Mouse (Mus musculus) naive thymus-derived CD4-positive, alpha-beta T cell, adult 2 months (primary cell): ENCODE measurements at regions not wholly inside any gene's neighbourhood (a gene's known extent, or its start where the extent isn't known, plus 50 kb on each side); places are given as distances from the start of the nearest gene placed in this dataset.

Experiments
- DNase-seq: peaks from one replicate; pipeline ENCODE4 v3.0.0-alpha.2; 2011; ENCODE audit warnings: low read depth

DNA sequence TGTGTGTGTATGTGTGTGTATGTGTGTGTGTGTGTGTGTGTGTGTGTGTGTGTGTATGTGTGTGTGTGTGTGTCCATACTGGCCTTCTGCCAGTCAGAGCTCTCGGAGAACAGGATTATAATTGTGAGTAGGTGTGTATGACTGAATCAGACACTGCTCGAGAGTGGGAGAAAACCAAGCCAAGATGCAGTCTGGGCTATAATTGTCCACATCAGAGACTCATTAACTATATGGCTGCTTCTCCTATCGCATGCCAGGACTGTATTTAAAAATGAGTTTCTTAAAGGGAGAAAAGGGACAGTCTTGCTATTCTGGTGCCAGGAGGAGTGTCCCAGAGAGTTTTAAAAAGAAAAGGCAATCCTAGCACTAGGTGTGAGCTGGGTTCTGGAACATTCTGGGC is 58.7 kb upstream of the Adpgk start:
- no peak for DNase-seq

DNA sequence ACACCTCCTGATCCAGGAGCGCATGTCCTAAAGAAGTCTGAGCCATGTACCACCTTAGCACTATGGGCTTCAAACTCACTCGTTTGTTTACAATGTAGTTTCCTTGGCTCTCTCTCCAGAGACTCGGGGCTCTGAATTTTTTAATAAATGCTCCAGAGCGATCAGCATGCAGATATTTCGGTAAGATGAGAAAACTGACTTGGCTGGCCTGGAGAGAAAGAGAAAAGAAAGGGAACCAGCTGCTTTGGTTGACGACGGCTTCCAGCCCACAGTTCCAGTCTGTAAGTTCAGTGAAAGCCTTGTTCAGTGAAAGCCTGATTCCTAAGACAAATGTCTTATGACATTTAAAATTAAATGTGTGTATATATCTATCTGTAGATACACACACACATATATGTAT is 59.4 kb upstream of the Adpgk start:
- no peak for DNase-seq

DNA sequence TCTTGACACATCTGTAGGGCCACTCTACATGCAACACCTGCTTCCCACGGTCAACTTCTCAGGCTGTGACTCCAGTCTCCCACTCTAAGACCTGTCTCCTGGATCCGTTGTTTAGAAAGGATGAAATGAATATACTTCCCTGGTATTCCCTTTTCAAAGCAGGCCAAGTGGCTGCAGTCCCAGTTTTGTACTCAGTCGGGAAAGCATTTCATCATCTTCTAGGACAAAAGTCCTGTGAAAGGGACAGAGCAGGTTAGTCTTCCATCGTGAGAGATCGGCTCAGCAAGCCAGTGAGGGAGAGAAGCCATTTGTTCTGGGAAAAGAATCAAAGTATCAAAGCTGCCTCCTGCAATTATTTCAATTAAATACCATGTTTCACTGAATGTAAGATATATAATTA is 60.2 kb upstream of the Adpgk start:
- no peak for DNase-seq

DNA sequence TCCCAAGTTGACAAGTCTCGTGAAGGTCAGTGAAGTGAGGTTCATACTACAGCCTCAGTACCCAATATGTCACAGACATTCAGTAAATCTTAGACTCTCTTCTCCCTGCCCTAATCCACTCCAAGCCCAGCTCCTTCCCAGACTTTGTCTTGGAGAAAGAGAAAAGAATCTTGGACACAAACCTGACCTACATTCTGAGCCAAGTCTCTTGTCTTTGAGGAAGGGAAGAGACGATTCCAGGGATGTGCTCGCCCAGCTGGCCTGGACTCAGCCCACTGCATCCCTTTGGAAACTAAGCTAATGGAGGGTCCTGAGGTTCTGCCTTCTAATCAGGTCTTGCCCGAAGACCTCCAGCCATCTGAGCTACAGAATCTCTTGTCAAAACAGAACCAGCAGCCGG is 61.2 kb upstream of the Adpgk start:
- no peak for DNase-seq

DNA sequence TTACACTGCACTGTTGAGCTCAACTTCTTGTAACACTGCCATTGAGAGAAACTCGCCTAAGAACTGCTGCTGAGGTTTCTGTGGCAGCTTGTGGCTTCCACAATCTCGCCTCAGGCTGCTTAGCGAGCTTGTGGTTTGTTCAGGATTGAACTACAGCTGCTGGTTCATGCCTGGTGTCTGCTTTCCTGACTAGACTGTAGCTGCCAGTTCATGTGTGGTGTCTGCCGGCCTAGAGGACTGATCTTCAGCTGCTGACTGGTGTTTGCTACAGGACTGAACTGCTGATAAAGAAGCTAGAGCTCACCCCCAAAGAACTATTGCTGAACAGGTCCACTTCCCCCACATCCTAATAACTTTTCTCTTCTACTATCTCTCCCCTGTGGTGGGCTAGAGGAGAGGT is 63.4 kb upstream of the Adpgk start:
- DNase-seq: no peak

DNA sequence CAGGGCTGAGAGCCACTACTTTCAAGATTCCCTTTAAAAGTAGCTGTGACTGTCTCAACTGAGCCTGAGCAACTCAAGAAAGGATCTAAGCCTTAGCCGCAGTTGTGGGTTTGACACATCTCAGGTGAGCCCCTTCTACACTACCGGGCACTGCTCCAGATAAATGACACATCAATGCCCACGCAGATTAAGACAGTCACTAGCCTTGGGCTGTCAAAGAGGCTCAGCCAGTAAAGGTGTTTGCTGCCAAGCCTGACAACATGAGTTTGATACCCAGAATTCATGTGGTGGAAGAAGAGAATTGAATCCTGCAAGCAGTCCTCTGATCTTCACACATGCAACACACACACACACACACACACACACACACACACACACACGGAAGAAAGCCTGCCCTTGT is 65.0 kb upstream of the Adpgk start:
- DNase-seq: no peak

DNA sequence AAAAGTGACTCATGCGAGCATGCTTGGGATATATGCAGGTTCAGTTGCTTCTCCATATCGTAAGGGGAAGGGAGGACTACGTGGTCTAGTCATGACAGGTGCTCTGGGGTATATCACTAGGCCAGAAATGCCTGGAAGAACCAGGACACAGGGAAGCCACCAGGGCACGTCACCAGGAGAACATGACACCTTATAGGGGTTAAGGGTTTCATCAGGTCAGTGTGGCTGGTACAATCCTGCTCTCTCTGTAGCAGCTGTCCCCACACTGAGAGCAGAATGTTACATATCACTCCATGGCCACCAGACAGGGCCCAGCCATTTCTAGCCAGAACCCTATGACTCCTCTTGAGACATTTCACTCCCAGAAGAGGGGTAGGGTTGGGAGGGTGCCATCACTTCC is 72.1 kb upstream of the Adpgk start:
- DNase-seq: no peak

DNA sequence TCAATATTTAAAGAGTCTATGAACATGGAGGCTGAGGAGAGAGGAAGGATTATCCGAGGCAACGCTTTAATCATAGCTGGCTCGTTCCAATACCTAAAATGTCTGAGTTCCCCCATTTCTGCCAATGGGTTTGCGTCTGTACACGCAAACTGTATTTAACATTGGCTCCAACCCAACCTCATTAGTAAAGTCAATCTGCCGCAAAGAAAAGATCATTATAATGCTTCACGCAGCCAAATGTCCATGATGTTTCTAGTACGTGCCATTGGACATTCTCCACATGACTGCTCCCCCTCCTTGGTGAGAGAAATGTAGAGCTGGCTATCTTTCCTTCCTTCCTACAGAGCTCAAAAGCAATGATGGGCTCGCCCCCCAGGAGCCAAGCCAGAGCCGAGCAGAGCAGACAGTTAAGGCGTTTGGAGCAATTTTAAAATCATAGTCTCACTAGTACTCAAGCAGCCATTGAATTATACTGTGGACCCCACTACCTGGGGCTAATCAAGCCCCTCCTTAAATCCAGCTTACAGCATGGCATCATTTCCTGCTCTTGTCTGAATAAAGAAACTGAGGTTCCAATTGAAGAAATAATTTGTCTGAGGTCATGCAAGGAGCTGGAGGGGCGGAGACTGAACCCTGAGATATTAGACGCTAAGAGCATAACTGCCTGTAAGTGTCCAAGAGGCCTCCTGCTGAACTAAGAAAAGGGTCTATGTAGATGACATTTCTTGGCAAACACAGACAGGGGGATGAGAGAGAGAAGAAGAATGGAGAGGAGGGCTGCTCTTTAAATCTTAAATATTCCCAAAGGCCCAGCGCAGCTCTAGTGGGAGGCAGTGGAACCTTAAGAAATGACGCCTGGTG is 88.5 kb upstream of the Adpgk start:
- DNase-seq: no peak

DNA sequence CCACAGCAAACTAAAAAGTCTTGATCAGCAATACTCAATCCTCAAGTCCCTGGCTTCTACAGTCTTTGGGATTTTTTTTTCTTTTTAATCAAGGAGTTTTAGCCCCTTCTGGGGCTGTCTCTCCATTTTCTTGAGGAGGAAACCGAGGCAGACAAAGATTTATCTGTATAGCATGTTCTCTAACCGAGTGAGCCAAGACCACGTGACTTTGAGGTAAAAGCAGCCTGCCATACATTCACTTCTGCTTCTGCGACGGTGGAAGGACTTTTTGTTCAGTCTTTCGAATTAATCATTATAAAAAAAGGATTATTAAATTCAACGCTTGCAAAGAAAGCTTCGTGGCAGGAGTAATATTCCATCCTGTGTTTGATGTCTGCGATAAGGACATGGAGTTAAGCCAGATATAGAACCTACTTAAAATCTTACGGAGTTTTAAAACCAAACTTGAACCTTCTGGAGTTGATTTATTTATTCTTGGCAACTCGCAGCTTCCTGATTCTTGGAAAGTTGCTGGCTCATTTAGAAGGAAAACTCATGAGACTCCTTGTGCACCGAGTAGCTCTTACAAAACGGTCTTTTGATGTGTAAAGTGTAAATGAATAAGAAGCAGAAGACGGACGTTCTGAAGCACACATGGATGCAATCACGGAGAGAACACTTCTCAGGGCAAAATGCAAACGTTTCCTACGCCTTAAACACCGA is 91.7 kb upstream of the Adpgk start:
- DNase-seq: peak; percentile 17

DNA sequence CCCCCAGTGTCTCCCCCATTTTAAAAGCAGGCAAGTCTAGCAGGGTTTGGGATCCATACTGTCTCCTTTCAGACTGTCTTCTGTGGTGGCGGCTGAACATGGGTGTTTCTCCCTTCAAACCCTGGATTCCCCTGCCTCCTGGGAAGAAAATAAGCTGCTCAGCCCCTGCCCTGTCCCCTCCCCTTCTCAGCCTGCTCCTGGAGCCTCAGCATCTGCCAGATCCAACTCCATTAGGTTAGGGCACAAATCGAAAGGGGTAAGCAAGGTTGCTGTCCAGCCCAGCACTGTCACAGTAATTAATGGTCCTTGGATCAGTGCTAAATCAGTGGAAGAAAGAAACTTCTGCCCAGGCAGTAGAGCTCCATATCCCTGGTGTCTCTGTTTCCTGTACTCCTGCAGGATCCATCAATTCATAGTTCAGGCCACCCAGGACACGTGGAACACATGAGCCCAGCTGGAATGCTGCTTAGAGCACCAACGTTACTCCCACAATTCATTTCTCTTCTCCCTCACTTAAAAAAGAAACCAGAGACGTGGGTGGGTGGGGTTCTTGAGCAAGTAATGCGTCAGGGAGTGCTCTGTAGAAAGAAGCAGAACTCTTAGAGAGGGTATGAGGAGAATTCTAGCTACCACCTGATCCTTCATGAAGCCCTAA is 93.0 kb upstream of the Adpgk start:
- DNase-seq: no peak

DNA sequence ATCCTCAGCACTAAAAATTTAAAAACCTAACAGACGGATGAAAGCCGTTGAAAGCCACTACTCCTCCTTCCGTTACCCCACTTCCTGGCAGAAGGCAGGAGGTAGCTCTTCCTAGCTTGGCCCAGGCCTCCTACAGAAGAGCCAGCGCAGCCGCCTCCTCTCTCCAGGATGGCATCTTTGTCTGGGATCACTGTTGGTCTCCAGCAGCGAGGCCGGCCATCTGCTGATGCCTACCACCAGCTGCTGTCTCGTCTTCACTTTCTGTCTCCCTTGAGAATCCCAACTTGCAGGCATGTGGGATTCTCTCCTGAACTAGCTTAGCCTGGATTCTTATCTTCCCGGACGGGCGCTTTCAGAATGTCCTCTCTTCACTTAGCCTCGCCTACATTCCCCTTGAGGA is 93.9 kb upstream of the Adpgk start:
- DNase-seq: no peak

DNA sequence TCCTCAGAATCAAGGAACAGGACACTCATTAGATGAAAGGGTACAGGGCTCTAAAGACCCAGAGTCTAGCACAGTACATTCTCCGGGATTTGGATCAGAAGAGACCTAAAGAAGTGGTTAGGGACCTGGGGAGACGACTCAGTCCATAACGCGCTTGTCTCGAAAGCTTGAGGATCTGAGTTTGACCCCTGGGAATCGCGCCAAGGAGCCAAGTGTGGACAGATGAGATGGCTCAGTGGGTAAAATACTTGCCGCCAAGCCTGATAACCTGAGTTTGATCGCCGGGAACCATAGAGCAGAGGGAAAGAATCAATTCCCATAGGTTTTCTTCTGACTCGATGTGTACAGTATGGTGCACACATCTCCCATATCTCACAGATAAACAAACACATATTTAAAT is 97.4 kb upstream of the Adpgk start:
- no peak for DNase-seq

DNA sequence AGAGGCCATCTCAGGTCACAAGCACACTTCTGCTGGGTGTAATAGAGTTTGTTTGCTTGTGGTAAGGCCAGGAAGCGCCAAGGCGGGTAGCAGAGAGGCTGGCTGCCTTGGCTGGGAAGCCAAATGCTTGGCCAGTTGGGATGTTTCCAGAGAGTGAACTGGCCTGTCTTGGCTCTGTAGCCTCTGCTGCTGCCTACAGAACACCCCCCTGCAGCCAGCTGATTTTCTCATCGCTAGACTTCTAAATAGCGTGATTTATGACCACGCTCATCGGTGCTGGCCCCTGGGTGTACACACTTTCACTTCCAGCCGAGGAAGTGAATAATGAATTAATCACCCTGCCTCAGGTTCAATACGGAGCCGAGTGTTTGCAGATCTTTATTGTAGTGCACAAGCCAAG is 102.2 kb upstream of the Adpgk start:
- no peak for DNase-seq

DNA sequence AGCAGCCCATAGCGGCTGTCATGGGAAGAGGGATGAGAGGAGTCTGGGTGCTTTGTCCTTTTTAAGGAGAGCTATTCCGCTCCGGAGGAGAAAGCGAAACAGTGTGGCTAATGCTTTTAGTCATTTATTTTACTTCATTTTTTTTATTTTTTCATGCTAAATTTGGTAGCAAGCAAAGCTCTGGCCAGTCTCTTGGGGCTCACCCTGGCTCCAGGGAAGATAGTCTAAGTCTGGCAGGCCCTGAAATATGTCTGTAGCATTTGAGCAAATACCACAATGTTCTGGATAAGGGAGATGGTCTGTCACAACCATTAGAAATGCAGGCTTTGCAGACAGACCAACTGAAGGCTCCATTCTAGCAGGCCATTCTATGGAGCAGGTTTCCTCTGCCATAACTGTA is 102.9 kb upstream of the Adpgk start:
- no peak for DNase-seq

DNA sequence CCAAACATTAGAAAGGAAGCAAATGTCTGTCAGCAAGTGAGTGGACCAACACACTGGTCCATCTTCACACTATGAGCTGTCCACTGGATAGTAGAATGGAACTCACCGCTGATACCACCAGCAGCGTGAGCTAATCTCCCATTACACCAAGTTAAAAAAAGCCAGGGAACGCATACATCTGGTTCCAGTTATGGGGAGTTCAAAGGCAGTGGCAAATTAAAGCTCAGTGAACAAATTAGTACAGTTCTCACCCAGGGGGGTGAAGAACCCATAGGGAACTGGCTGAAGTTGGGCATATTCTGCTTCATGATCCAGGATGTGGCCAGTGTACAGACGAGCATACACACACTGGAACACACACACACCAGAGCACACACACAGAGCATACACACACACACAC is 105.0 kb upstream of the Adpgk start:
- DNase-seq: no peak

DNA sequence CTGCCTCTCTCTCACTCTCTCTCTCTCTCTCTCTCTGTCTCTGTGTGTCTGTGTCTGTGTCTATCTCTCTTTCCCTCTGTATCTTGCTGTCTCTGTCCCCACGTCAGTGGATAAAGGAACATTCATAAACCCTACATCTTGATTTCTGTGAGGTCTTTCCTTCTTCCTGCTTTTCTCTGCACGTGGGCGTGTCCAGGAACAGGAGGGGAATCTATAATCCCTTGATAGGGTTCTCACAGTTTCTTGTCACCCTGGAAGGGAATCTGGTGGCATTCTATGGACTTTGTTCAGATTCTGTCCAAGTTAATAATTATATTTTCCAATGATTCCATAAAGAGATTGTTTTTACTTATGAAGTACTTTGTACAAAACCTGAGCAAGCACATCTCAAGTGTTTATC is 107.3 kb upstream of the Adpgk start:
- DNase-seq: no peak

DNA sequence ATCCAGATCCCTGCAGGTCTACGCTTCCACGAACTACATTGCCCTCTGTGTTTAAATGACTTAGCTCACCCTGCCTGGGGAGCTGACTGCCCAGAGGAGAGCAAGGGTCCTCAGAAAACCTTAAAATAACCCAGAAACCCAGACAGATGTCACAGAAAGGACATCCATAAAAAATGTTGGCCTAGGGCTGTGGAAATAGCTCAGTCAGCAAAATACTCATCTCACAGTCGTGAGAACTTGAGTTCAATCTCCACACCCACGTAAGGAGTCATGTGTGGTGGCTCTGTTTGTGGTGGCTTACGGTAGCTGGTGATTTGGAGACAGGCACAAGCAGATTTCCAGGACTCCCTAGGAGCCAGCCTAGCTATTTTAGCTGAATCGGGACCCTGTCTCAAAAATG is 108.5 kb upstream of the Adpgk start:
- DNase-seq: no peak

DNA sequence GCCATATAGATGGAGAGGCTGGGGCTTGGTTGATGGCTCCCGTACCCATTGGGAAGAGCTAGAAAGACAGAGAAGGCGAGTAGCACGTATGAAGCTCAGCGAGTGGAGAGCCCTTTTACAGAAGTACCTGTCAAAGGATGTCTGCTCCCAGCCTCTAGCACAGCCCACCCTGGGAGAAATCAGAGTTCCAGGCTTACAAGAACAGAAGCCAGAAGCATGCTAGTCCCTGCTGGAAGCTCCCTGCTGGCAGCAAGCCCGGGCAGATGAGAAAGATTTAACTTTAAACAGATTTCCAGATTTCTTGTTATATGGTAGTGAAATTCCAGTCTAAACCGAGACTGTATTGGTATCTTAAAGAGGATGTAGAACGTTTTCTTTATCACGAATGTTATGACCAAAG is 108.9 kb upstream of the Adpgk start:
- DNase-seq: no peak

DNA sequence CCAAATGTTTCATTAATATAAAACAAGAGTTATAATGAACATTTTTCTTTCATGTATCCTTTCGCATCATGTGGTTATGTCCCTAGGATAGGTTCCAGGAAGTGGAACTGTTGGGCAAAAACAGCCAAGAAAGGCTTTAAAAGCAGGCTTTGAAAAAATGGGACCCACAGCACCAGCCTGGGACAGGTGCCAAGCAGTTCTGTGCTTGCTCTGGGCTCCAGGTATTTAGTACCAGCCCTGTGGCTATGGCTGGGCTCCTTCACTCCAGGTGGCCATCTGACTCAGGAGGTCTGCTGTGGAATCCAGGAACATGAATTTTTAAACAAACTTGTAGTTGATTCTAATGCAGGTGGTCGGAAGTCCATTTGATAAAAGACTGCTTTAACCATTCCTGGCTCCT is 119.8 kb upstream of the Adpgk start:
- DNase-seq: no peak

DNA sequence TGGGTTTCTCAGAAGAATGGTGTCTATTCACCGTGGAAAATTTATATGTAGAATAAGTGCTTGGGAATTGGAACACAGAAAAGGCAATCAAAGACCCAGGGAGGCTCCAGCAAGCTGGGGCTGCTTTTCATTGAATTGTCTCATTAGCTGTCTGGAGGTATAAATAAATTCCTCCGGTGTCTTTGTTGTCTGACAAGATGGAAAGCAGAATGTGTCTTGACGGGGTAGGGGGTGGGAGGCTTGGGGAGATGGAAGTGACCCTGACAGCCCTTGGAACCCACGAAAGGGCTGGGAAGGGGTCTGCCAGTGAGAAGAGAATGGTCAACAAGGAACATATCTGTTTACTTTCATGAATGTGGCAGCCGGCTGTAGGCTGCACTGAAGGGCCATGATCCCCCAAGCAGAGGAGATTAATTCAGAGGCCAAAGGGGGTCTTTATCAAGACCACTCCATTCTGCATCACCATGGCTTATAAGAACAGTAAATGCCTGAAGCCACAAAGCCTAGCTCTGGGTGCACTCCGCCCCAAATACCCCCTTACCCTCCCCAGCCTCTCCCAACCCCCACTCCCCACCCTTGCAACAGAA is 127.2 kb upstream of the Neo1 start:
- no peak for DNase-seq

DNA sequence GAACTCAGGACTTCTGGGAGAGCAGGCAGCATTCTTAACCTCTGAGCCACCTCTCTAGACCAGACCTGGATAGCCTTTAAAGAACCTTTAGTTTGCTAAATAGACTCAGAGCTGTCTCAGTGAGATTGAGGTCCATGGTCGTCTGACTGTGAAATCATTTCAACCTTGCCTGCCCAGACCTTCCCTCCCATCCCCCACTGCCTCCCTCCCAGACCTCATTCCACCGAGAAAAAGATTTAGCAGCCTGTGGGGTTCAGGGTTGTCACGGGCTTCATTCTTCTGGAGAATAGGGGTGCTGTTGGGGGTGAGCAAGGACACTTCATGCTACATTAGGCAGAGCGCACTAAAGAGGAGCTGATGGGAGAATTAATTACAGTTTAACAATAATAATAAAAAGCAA is 126.7 kb upstream of the Neo1 start:
- no peak for DNase-seq

DNA sequence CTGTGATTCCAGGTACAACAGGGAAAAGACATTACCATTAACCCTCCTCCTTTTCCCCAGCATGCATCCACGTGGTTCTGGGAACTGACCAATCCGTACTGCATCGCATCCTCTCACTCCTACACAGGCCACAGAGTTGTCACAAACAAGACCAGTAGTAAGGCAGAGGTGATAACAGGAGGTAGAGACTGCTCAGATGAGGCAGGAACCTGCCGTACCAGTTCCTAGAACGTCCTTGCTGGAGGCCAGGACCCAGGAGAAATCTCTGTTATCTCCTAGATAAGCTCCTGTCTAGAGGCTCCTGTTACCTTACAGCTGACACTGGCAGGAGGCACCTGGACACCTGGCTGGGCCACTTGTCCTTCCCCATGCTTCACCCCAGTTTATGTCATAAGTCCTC is 121.4 kb upstream of the Neo1 start:
- no peak for DNase-seq

DNA sequence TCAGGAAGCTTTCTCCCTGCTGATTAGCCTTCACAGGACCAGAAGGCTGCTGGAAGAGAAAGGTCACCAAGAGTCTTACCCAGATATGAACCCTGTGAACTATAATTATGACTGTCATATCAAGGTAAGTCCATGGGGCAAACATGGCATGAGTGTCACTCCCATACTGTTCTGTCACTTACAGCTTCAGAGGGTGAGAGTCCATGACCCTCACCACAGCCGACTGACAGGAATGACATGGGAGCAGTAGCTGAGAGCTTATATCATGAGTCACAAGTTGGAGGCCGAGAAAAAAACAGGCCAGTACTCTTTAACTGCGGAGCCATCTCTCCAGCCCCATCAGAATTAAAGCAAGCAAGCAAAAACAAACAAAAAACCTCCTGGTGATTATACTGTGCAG is 117.7 kb upstream of the Neo1 start:
- no peak for DNase-seq
